Mouse (Mus musculus) lung, postnatal 4 days (tissue): ENCODE data around the gene Cradd.

Experiments
- DNase-seq, 2 experiments: peaks; one replicate each; pipeline ENCODE4 v3.0.0; 2021

Cradd gene

GRCm38 (mm10) chr10:95323393-95324277 is at the start of gene Cradd:
Gene Cradd, minus strand, starts transcription at chr10:95324133.
- DNase-seq: peak; percentile 88 to 92

- DNase-seq: no peak
Measured at GRCm38 (mm10) chr10:95373340-95373739, 49.4 kb upstream of the Cradd start.

- DNase-seq: no peak
Measured at GRCm38 (mm10) chr10:95371942-95372341, 48.0 kb upstream of the Cradd start.

GRCm38 (mm10) chr10:95369190-95369589 is 45.3 kb upstream of the Cradd start:
- DNase-seq: no peak

- no peak for DNase-seq
Measured at GRCm38 (mm10) chr10:95368151-95368550, 44.2 kb upstream of the Cradd start.

- no peak for DNase-seq
Measured at GRCm38 (mm10) chr10:95367661-95368089, 43.7 kb upstream of the Cradd start.

GRCm38 (mm10) chr10:95367241-95367640 is 43.3 kb upstream of the Cradd start:
- no peak for DNase-seq

- DNase-seq: no peak
Measured at GRCm38 (mm10) chr10:95362326-95362725, 38.4 kb upstream of the Cradd start.

GRCm38 (mm10) chr10:95361260-95361841 is 37.4 kb upstream of the Cradd start:
- DNase-seq: peak; percentile 41 to 42

- DNase-seq: no peak
Measured at GRCm38 (mm10) chr10:95360048-95360447, 36.1 kb upstream of the Cradd start.

- no peak for DNase-seq
Measured at GRCm38 (mm10) chr10:95357721-95358120, 33.8 kb upstream of the Cradd start.

- no peak for DNase-seq
Measured at GRCm38 (mm10) chr10:95356711-95357110, 32.8 kb upstream of the Cradd start.

GRCm38 (mm10) chr10:95355678-95356268 is 31.8 kb upstream of the Cradd start:
- DNase-seq: no peak

GRCm38 (mm10) chr10:95354673-95355072 is 30.7 kb upstream of the Cradd start:
- no peak for DNase-seq

GRCm38 (mm10) chr10:95354047-95354446 is 30.1 kb upstream of the Cradd start:
- no peak for DNase-seq

- no peak for DNase-seq
Measured at GRCm38 (mm10) chr10:95348457-95348856, 24.5 kb upstream of the Cradd start.

GRCm38 (mm10) chr10:95347776-95348175 is 23.8 kb upstream of the Cradd start:
- DNase-seq: no peak

GRCm38 (mm10) chr10:95342833-95343590 is 19.1 kb upstream of the Cradd start:
- DNase-seq: no peak

- no peak for DNase-seq
Measured at GRCm38 (mm10) chr10:95340676-95341075, 16.7 kb upstream of the Cradd start.

GRCm38 (mm10) chr10:95337589-95337988 is 13.7 kb upstream of the Cradd start:
- no peak for DNase-seq

- no peak for DNase-seq
Measured at GRCm38 (mm10) chr10:95336781-95337544, 13.0 kb upstream of the Cradd start.

GRCm38 (mm10) chr10:95334826-95335225 is 10.9 kb upstream of the Cradd start:
- DNase-seq: no peak
